Mouse (Mus musculus) cerebellum, adult 2 months (tissue): ENCODE measurements around the gene E430018J23Rik.
"Not testable (repeated sequence)": the region's sequence is repeated elsewhere in the genome, so short reads cannot be mapped to it uniquely, and the experiment has no call there.

Source experiments
- CTCF ChIP-seq: fragments of 200-500 bp; IDR thresholded peaks from 2 replicates; pipeline ENCODE4 v1.5.1; 2011; ENCODE audit warnings: low read depth, mild to moderate bottlenecking, control low read depth, low read length, moderate library complexity, borderline replicate concordance; ENCODE audit not compliant: insufficient read depth
- POLR2A ChIP-seq: fragments of 200-500 bp; IDR thresholded peaks from 2 replicates; pipeline ENCODE4 v1.6.1; 2011; ENCODE audit warnings: low read length, control low read depth, borderline replicate concordance; ENCODE audit not compliant: insufficient read depth

GRCm38 (mm10) chr7:127388201-127388600 lies 5.2 kb downstream of the E430018J23Rik start:
- not testable (repeated sequence) for TF ChIP-seq CTCF, POLR2A
